ENCODE assay signal across 19 mouse cellular contexts in the genomic region with DNA sequence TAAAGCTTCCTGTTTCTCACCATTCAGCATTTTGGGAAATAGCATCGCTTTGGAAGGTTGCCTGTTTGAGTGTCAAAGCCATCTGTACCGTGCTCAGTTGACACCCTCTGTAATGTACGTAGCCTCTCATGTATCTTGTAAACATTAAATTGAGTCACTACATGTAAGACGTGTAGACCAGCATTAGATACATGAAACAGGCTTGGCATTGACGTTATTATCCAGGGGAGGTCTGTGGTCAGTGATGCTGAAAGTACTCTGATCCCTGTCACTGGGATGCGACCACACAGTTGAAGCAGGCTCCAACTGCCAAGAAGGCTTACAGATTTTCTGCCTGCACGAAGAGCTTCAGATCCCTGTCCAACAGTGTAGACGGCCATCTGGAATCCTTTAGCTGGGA.
DNase-seq lines count a peak whose midpoint lies in the region; ATAC-seq and TF ChIP-seq lines count a peak whose summit lies in the region.
"Had no signal": no experiment of that assay in that cellular context is flagged by ENCODE, and none has a peak within 500 bp of the region (broad histone marks: within the 10 kb centered on the region; RNA-seq: fewer than 3 reads in every experiment).

No protein-coding gene starts in this region.

- H3K9ac ChIP-seq in hindbrain, postnatal 0 days (replicated peaks; ENCODE audit: low read length) = no peak overlapping the region
- H3K9ac ChIP-seq in hindbrain, embryonic 14.5 days = no peak overlapping the region
- H3K9ac ChIP-seq in lung, embryonic 16.5 days (ENCODE audit: low read length) = no peak overlapping the region
- H3K9ac ChIP-seq in embryonic facial prominence, embryonic 15.5 days = no peak overlapping the region
- H3K9ac ChIP-seq: liver, embryonic 14.5 days; neural tube, embryonic 13.5 days had no signal

- no peaks in the 10 kb centered on the region for H3K36me3 ChIP-seq in hindbrain, postnatal 0 days (ENCODE audit: insufficient read depth, low read length)
- no peaks in the 10 kb centered on the region for H3K36me3 ChIP-seq in hindbrain, embryonic 14.5 days (replicated peaks; ENCODE audit: control insufficient read depth, insufficient read depth)
- H3K36me3 ChIP-seq in lung, embryonic 16.5 days (ENCODE audit: control insufficient read depth, insufficient read depth, low read length) = no peaks in the 10 kb centered on the region
- H3K36me3 ChIP-seq in embryonic facial prominence, embryonic 15.5 days = no peaks in the 10 kb centered on the region
- H3K36me3 ChIP-seq: heart, embryonic 10.5 days; neural tube, embryonic 13.5 days had no signal

- TF ChIP-seq CTCF in hindbrain, postnatal 0 days (IDR thresholded peaks at IDR 0.05; ENCODE audit: low read depth) = no peak

- H3K9me3 ChIP-seq in hindbrain, postnatal 0 days (ENCODE audit: low read length) = no peaks in the 10 kb centered on the region
- H3K9me3 ChIP-seq in hindbrain, embryonic 14.5 days (ENCODE audit: control insufficient read depth, low read length) = no peaks in the 10 kb centered on the region; the same call in 1 of the 2 replicates
- H3K9me3 ChIP-seq in lung, embryonic 16.5 days (ENCODE audit: control insufficient read depth, low read length) = no peaks in the 10 kb centered on the region
- no peaks in the 10 kb centered on the region for H3K9me3 ChIP-seq in embryonic facial prominence, embryonic 15.5 days (replicated peaks)
- H3K9me3 ChIP-seq: heart, embryonic 10.5 days; neural tube, embryonic 13.5 days had no signal

- WGBS in hindbrain, postnatal 0 days = 58% methylated on average over 8 of the region's 8 CpGs
- WGBS in hindbrain, embryonic 14.5 days = 85% methylated on average over 8 of the region's 8 CpGs
- WGBS in lung, embryonic 16.5 days = 51% methylated on average over 8 of the region's 8 CpGs
- 35% methylated on average over 8 of the region's 8 CpGs for WGBS in embryonic facial prominence, embryonic 15.5 days

- H3K4me3 ChIP-seq in hindbrain, postnatal 0 days (ENCODE audit: low read length) = no peak overlapping the region
- H3K4me3 ChIP-seq in hindbrain, embryonic 14.5 days (replicated peaks; ENCODE audit: low read length) = no peak overlapping the region
- no peak overlapping the region for H3K4me3 ChIP-seq in lung, embryonic 16.5 days (ENCODE audit: low read length)
- H3K4me3 ChIP-seq in embryonic facial prominence, embryonic 15.5 days (replicated peaks) = no peak overlapping the region
- H3K4me3 ChIP-seq: heart, embryonic 10.5 days; neural tube, embryonic 13.5 days had no signal

- peak; percentile 63; the same call in 1 of the 2 replicates for ATAC-seq in hindbrain, postnatal 0 days
- no peak for ATAC-seq in hindbrain, embryonic 14.5 days (ENCODE audit: low FRiP score)
- peak; percentile 93 for ATAC-seq in lung, embryonic 16.5 days (ENCODE audit: low read depth)
- ATAC-seq in embryonic facial prominence, embryonic 15.5 days (ENCODE audit: insufficient number of reproducible peaks, low FRiP score, low TSS enrichment, low read depth) = peak; percentile 39; the same call in 1 of the 2 replicates
- ATAC-seq: inflammation-experienced regulatory T-cells, adult 6 months had no signal

- H3K27me3 ChIP-seq in hindbrain, postnatal 0 days (ENCODE audit: insufficient read depth, low read length) = no peaks in the 10 kb centered on the region
- H3K27me3 ChIP-seq in hindbrain, embryonic 14.5 days (ENCODE audit: control insufficient read depth, insufficient read depth, low read length) = no peaks in the 10 kb centered on the region
- no peaks in the 10 kb centered on the region for H3K27me3 ChIP-seq in lung, embryonic 16.5 days (ENCODE audit: control insufficient read depth, insufficient read depth, low read depth, low read length)
- H3K27me3 ChIP-seq in embryonic facial prominence, embryonic 15.5 days = no peaks in the 10 kb centered on the region
- H3K27me3 ChIP-seq: CH12.LX; neural tube, embryonic 13.5 days had no signal

- no peak overlapping the region for H3K27ac ChIP-seq in hindbrain, postnatal 0 days
- H3K27ac ChIP-seq in hindbrain, embryonic 14.5 days = no peak overlapping the region
- no peak overlapping the region for H3K27ac ChIP-seq in lung, embryonic 16.5 days (ENCODE audit: low read length)
- H3K27ac ChIP-seq in embryonic facial prominence, embryonic 15.5 days (replicated peaks) = no peak overlapping the region
- H3K27ac ChIP-seq: heart, embryonic 10.5 days; liver, embryonic 14.5 days; neural tube, embryonic 13.5 days had no signal

- no peak overlapping the region for H3K4me2 ChIP-seq in hindbrain, postnatal 0 days (ENCODE audit: low read depth, low read length)
- H3K4me2 ChIP-seq in hindbrain, embryonic 14.5 days (replicated peaks) = no peak overlapping the region
- no peak overlapping the region for H3K4me2 ChIP-seq in lung, embryonic 16.5 days (ENCODE audit: low read depth, low read length)
- no peak overlapping the region for H3K4me2 ChIP-seq in embryonic facial prominence, embryonic 15.5 days (replicated peaks)
- H3K4me2 ChIP-seq: neural tube, embryonic 13.5 days had no signal

- peak; percentile 80 to 84 for DNase-seq in cerebellum, postnatal 10 days
- no peak for DNase-seq in cerebellum, adult 11 months
- peak; percentile 62 for DNase-seq in hindbrain, postnatal 0 days (ENCODE audit: low spot score)
- no peak for DNase-seq in hindbrain, embryonic 14.5 days (ENCODE audit: low spot score)
- DNase-seq in lung, adult 18-20 months = no peak
- no peak for DNase-seq in testis, postnatal 10 days (ENCODE audit: low spot score)
- DNase-seq: adrenal gland, postnatal 14 days; gastrocnemius, postnatal 14 days; heart, postnatal 36 days; kidney, postnatal 36 days; right cerebral cortex, postnatal 4 days; thymus, postnatal 14 days had no signal

- no peaks in the 10 kb centered on the region for H3K4me1 ChIP-seq in hindbrain, postnatal 0 days (ENCODE audit: insufficient read depth, low read length)
- H3K4me1 ChIP-seq in hindbrain, embryonic 14.5 days (replicated peaks; ENCODE audit: control insufficient read depth, insufficient read depth, low read length) = no peaks in the 10 kb centered on the region
- peaks cover 2% of the 10 kb centered on the region; the same call in 1 of the 2 replicates for H3K4me1 ChIP-seq in lung, embryonic 16.5 days (replicated peaks; ENCODE audit: control insufficient read depth, insufficient read depth, low read length)
- H3K4me1 ChIP-seq in embryonic facial prominence, embryonic 15.5 days = peaks cover 2% of the 10 kb centered on the region; the same call in 1 of the 2 replicates
- H3K4me1 ChIP-seq: heart, embryonic 10.5 days; neural tube, embryonic 13.5 days had no signal

Comparison
In these comparisons a context has a peak if more than half of its experiments do, and no peak if none do; other contexts are left out.
1. DNase-seq: peak in cerebellum, postnatal 10 days (2 of 2) and hindbrain, postnatal 0 days (single experiment); none in cerebellum, adult 11 months (single experiment), hindbrain, embryonic 14.5 days (single experiment), lung, adult 18-20 months (0 of 2) and testis, postnatal 10 days (single experiment).